Mouse (Mus musculus): ENCODE results near the gene Mrps27. TPM values are rescaled to one million over a fixed set of nuclear protein-coding genes. Genes with fewer than 3 reads are reported as not detected.

The Mrps27 gene
- polyA plus RNA-seq, 1 experiment = 50.4 TPM

DNA sequence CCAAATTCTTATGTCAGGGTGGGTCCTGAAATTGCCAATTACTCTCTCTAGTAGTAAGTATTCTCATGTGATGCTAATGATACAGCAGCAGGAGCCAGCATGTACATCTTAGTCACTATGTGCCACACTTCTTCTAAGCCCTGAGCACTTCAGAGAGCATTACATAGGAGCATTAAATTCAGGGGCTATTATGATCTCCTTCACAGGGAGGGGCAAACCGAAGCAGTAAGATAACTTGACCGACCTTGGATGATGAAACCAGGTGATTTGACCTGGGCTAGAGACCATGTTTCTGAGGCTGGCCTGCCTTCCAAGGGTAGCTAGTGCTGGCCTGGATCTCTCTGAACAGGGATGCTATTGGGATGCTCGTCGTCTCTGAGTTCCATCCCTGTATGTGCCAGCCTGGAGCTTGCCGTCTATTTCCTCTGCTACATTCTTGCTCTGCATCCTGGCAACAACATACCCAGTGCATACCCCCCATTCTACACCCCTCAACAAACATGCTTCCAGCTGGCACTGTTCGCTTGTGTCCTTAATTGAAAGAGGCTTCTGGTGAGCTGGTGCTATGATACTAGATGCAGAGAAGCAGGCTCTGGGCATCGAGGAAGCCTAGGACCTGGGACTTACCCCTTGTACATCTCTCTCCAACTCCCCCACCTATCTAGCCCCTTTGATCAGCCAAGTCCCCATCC is 99.0 kb downstream of the Mrps27 start:
- Histone ChIP-seq H3K4me3 (ENCODE audit: insufficient read depth, poor library complexity, severe bottlenecking) (no peak overlapping the region), H3ac (ENCODE audit: control insufficient read depth, insufficient read length, low read depth) (no peak overlapping the region), H3K79me3 (ENCODE audit: low read depth) (peaks cover 24% of the 10 kb centered on the region), H3K27me3 (ENCODE audit: control insufficient read depth, insufficient read depth, insufficient read length) (no peaks in the 10 kb centered on the region), H3K36me3 (ENCODE audit: control insufficient read depth, insufficient read depth) (peaks cover 51% of the 10 kb centered on the region), H3K79me2 (ENCODE audit: control insufficient read depth, insufficient read depth) (peaks cover 76% of the 10 kb centered on the region)
- TF ChIP-seq MYOG (IDR thresholded peaks at IDR 0.05; ENCODE audit: control insufficient read depth, extremely low read depth, insufficient read length) = no peak
- TF ChIP-seq FOSL1 (IDR thresholded peaks at IDR 0.05; ENCODE audit: insufficient read depth, low read length, poor library complexity, severe bottlenecking) = no peak

DNA sequence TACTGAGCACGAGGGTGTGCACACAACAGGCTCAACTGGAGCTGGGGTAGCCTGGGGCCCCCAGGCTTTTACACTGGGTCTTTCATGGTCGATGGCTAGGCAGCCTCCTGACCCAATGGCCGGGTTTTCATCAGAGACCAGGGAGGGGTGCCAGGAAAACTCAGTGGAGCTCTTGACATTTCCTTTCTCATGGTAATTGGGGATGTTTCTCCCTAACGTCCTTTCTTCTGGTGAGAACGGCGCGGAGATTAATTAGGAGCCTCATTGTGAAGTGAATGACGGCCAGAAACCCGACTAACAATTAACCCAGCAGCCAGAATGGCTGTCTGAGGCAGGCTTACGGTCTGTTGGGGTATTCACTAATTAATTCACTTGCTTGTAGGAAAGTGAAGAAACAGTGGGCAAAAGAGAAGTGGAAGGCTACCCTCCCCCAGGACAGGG is 99.9 kb downstream of the Mrps27 start:
- Histone ChIP-seq H3K79me2 (ENCODE audit: control insufficient read depth, insufficient read depth) (peaks cover 84% of the 10 kb centered on the region), H3K27me3 (ENCODE audit: control insufficient read depth, insufficient read depth, insufficient read length) (no peaks in the 10 kb centered on the region), H3K36me3 (ENCODE audit: control insufficient read depth, insufficient read depth) (peaks cover 49% of the 10 kb centered on the region), H3K4me3 (ENCODE audit: insufficient read depth, poor library complexity, severe bottlenecking) (no peak overlapping the region), H3ac (ENCODE audit: control insufficient read depth, insufficient read length, low read depth) (no peak overlapping the region), H3K79me3 (ENCODE audit: low read depth) (peaks cover 26% of the 10 kb centered on the region)
- no peak for TF ChIP-seq FOSL1 (IDR thresholded peaks at IDR 0.05; ENCODE audit: insufficient read depth, low read length, poor library complexity, severe bottlenecking)
- TF ChIP-seq MYOG (IDR thresholded peaks at IDR 0.05; ENCODE audit: control insufficient read depth, extremely low read depth, insufficient read length) = no peak
- TF ChIP-seq MYOD1 (IDR thresholded peaks at IDR 0.05; ENCODE audit: control insufficient read depth, insufficient read length, low read depth) = no peak
- TF ChIP-seq CEBPB (IDR thresholded peaks at IDR 0.05; ENCODE audit: low read depth) = no peak
- TF ChIP-seq USF1 (IDR thresholded peaks at IDR 0.05; ENCODE audit: low read depth) = no peak
- TF ChIP-seq MAX (IDR thresholded peaks at IDR 0.05) = no peak
- TF ChIP-seq CTCF (IDR thresholded peaks at IDR 0.05; ENCODE audit: control insufficient read depth, insufficient read depth, insufficient read length) = no peak

DNA sequence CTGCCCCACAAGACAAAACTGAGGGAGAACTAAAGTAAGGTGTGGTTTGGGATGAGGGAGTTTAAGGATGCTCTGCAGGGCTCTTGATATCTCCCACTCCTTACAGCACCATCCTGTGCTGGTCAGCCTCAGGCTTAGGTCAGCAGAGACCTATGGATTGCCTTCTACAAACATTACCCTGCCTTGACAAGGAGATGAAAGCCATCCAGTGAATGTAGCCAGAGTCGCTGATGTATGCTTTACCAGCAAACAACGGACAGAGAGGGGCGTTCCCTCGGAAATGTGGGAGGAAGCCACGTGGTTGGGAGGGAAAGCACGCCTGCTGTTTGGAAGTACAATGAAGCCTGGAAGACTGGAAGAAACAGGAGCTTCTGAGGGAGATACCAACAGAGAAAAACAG is 100.3 kb downstream of the Mrps27 start:
- no peak overlapping the region for H3K4me3 ChIP-seq (ENCODE audit: insufficient read depth, poor library complexity, severe bottlenecking)

DNA sequence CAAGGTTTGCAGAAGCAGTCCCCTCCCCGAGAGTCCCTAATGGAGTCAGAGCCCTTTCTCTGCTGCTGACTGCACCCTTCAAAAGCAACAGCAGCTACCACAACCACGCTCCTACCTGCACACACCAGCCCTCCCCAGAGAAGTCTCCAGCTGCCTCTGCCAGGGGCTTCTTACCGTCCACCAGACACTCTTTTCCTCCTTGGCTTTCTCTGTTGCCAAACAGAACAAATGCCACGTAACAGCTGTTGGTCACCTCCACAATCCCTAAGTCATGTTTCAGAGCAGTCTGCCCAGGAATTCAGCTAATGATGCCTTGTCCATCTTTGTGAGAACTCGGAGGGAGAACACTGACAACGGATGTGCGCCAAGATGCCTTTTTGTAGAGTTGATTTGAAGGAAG is 102.4 kb downstream of the Mrps27 start:
- H3K79me2 ChIP-seq (ENCODE audit: control insufficient read depth, insufficient read depth) = peaks cover 84% of the 10 kb centered on the region
- H3K27me3 ChIP-seq (ENCODE audit: control insufficient read depth, insufficient read depth, insufficient read length) = no peaks in the 10 kb centered on the region
- H3K79me3 ChIP-seq (ENCODE audit: low read depth) = peaks cover 33% of the 10 kb centered on the region
- H3K4me3 ChIP-seq (ENCODE audit: insufficient read depth, poor library complexity, severe bottlenecking) = peak overlapping the region; percentile 25
- H3K36me3 ChIP-seq (ENCODE audit: control insufficient read depth, insufficient read depth) = peaks cover 23% of the 10 kb centered on the region
- peak overlapping the region; percentile 69 for H3ac ChIP-seq (ENCODE audit: control insufficient read depth, insufficient read length, low read depth)
- peak; percentile 25 for TF ChIP-seq MYOD1 (IDR thresholded peaks at IDR 0.05; ENCODE audit: control insufficient read depth, insufficient read length, low read depth)
- TF ChIP-seq MAX (IDR thresholded peaks at IDR 0.05) = no peak
- TF ChIP-seq MYOG (IDR thresholded peaks at IDR 0.05; ENCODE audit: control insufficient read depth, extremely low read depth, insufficient read length) = no peak
- TF ChIP-seq USF1 (IDR thresholded peaks at IDR 0.05; ENCODE audit: low read depth) = no peak
- no peak for TF ChIP-seq CTCF (IDR thresholded peaks at IDR 0.05; ENCODE audit: control insufficient read depth, insufficient read depth, insufficient read length)
- TF ChIP-seq CEBPB (IDR thresholded peaks at IDR 0.05; ENCODE audit: low read depth) = no peak
- no peak for TF ChIP-seq FOSL1 (IDR thresholded peaks at IDR 0.05; ENCODE audit: insufficient read depth, low read length, poor library complexity, severe bottlenecking)

More for the DNA sequence above, 100.3 kb downstream of the Mrps27 start:
- peaks cover 26% of the 10 kb centered on the region for H3K79me3 ChIP-seq (ENCODE audit: low read depth)
- H3K36me3 ChIP-seq (ENCODE audit: control insufficient read depth, insufficient read depth) = peaks cover 44% of the 10 kb centered on the region
- TF ChIP-seq MYOD1 (IDR thresholded peaks at IDR 0.05; ENCODE audit: control insufficient read depth, insufficient read length, low read depth) (no peak), USF1 (IDR thresholded peaks at IDR 0.05; ENCODE audit: low read depth) (peak; percentile 65)
- H3K79me2 ChIP-seq (ENCODE audit: control insufficient read depth, insufficient read depth) = peaks cover 87% of the 10 kb centered on the region
- no peaks in the 10 kb centered on the region for H3K27me3 ChIP-seq (ENCODE audit: control insufficient read depth, insufficient read depth, insufficient read length)
- H3ac ChIP-seq (ENCODE audit: control insufficient read depth, insufficient read length, low read depth) = peak overlapping the region; percentile 28

DNA sequence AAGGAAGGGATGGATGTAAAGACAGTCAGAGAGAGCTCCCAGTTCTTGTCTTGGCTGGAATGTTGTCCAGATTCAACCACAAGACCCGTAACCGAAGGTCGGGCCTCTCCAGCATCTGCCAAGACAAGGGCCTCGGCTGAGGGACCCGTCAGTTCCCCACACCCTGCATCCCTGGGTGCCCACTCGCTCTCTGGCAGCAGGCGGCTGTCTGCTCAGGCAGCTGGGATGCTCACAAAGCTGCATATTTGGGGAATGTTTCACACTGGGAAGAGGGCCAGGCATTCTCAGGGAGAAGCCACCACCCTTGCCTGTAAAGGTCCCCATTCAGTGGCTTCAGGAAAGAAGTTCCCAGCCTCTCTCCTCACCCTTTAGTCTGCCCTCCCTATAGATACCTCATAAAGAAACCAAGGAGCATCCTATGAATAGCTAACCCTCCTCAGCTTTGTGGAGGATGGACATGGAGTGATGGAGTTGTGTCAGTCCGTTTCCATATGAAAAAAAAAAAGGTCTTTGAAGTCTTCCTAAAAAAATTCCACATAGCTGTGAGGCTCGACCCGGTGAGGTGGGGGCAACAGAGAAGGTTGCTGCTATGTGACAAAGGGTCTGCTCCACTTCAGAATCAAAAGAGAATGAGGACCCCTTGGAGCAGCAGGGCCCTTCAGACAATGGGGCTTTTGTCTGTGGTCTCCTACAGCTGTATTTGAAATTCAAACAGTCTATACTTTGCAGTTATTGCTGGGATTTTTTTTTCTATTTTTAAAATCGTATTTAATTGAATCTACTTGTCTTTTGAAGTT is 103.0 kb downstream of the Mrps27 start:
- Histone ChIP-seq H3K79me3 (ENCODE audit: low read depth) (peaks cover 35% of the 10 kb centered on the region), H3K27me3 (ENCODE audit: control insufficient read depth, insufficient read depth, insufficient read length) (no peaks in the 10 kb centered on the region), H3ac (ENCODE audit: control insufficient read depth, insufficient read length, low read depth) (peak overlapping the region; percentile 69), H3K79me2 (ENCODE audit: control insufficient read depth, insufficient read depth) (peaks cover 84% of the 10 kb centered on the region), H3K4me3 (ENCODE audit: insufficient read depth, poor library complexity, severe bottlenecking) (peak overlapping the region; percentile 25), H3K36me3 (ENCODE audit: control insufficient read depth, insufficient read depth) (peaks cover 18% of the 10 kb centered on the region)
- no peak for TF ChIP-seq CTCF (IDR thresholded peaks at IDR 0.05; ENCODE audit: control insufficient read depth, insufficient read depth, insufficient read length)
- TF ChIP-seq FOSL1 (IDR thresholded peaks at IDR 0.05; ENCODE audit: insufficient read depth, low read length, poor library complexity, severe bottlenecking) = peak; percentile 21
- TF ChIP-seq USF1 (IDR thresholded peaks at IDR 0.05; ENCODE audit: low read depth) = no peak
- no peak for TF ChIP-seq MYOG (IDR thresholded peaks at IDR 0.05; ENCODE audit: control insufficient read depth, extremely low read depth, insufficient read length)
- peak; percentile 60 for TF ChIP-seq MYOD1 (IDR thresholded peaks at IDR 0.05; ENCODE audit: control insufficient read depth, insufficient read length, low read depth)

All from C2C12 (cell line).